Mouse (Mus musculus) kidney, adult 2 months (tissue): Measurements from ENCODE around the gene Dnajb12.

ENCODE experiments used
- CTCF ChIP-seq: fragments of 200-500 bp; conservative IDR thresholded peaks from 2 replicates; pipeline ENCODE4 v1.5.1; 2011; ENCODE audit warnings: low read depth, mild to moderate bottlenecking, control low read depth, low read length, moderate library complexity, mixed read lengths; ENCODE audit not compliant: insufficient read depth, insufficient read length
- POLR2A ChIP-seq: fragments of 200-500 bp; IDR thresholded peaks from one replicate; pipeline ENCODE4 v1.6.1; 2011; ENCODE audit warnings: low read depth, low read length, control low read depth

GRCm38 (mm10) chr10:59924305-59924704, 44.9 kb downstream of the Dnajb12 start:
- TF ChIP-seq POLR2A (no peak), CTCF (no peak)
